Mouse (Mus musculus): Measurements from ENCODE around the gene Ctsd.
"Not testable (repeated sequence)": the region's sequence is repeated elsewhere in the genome, so short reads cannot be mapped to it uniquely, and the experiment has no call there.

Ctsd gene

DNA sequence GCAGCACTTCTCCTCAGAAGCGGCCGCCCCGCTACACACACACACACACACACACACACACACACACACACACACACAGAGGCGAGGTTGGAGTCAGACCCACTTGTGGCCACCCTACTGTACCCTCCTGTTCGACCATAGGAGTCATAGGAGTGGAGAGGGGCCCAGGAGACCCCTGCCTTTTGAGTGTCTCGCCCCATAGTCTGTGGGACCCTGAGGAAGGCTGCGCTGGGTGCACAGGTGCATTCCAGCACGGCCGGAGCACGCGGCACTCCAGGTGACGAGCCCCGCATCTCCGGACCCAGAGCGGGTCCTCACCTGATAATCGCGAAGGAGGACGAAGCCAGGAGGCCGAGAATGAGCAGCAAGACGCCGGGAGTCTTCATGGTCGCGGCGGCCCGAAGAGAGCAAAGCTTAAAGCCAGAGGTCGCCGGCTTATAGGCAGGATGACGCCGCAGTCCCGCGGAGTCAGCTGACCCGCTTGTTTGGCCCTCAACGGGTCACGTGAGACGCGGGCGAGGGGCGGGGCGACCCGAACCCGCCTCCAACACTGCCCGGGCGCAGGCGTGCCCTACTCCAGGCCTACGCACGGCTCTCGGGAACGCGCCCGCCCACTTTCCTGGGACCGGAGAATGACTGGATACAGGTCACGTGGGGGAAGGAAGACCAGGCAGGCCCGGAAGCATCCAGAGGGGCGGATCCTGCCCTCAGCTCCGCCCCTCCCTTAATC is at the start of gene Ctsd:
Gene Ctsd (minus strand): TSS at position 620 of the 730 bp plus-strand sequence.
- DNase-seq (ENCODE audit: low read depth, low spot score) = peak; percentile 97

DNA sequence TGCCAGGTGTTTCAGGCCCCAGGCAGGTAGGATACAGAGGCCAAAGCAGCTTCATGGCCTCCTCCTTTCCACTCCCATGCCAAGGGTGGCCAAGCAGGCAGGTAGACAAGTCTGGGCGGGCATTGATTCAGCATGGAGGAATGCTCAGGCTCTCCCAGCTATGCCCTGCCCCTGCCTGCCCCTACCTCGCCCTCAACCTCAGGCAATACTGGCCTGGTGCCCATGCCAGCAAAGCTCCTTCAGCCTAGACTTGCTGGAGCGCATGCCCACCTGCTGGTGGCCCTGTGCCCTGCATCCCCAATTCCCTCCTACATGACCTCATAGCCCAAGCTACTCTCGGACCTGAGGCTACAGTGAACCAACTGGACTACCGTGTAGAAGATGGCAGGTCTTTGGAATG is 49.5 kb upstream of the Ctsd start:
- DNase-seq (ENCODE audit: low read depth, low spot score) = no peak

DNA sequence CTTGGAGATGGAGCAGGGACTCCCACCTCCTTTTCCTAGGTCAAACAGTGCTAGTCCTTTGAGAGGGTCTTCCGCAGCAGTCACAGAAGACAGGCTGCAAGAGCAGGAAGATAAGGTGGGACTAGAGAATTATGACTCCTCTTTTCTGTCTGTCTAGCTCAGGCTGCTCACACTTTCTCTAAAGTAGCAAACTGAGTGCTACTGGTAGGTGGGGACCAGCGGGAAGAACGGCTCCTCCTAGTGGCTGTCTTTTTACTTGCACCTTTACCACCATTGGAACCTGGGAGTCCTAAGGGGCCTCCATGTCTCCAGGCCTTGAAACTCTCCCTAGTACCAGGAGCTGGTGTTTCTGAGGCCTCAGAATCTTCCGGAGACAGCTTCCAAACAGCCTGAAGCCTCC is 47.7 kb upstream of the Ctsd start:
- DNase-seq (ENCODE audit: low read depth, low spot score) = peak; percentile 74

DNA sequence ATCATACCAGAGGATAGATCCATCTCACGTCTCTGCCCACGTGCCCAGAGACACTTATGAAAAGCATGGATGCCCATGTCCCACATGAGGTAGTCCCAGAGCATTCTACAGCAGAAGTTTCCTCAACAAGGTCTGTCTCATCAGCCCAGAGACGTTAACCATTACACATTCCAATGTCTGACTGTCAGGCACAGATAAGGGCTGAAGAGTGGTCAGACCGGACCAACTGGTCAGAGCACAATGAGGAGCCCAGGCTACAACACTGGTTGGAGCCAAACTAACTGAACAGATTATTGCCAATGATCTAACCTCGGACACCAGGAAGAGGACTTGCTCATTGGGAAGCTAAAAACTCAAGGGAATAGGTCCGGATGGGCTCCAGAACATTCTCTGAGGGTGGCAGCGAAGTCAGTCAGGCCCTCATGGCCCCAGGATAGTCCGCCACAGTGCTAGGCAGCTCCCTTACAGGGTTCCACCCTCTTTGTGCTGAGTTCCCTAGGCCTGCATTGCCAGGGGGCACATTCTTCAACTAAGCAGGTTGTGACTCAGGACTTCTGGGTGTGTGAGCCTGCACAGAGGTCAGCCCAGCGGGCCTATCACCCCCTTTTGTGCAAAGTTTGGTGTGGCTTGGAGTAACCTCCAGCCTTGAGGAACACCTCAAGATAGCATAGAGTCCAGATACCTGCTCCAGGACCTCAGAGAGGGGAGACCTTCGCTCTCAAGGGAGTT is 46.5 kb upstream of the Ctsd start, which contains the start of gene Syt8:
Gene Syt8 (plus strand): TSS at position 714 of the 729 bp plus-strand sequence.
- no peak for DNase-seq (ENCODE audit: low read depth, low spot score)

DNA sequence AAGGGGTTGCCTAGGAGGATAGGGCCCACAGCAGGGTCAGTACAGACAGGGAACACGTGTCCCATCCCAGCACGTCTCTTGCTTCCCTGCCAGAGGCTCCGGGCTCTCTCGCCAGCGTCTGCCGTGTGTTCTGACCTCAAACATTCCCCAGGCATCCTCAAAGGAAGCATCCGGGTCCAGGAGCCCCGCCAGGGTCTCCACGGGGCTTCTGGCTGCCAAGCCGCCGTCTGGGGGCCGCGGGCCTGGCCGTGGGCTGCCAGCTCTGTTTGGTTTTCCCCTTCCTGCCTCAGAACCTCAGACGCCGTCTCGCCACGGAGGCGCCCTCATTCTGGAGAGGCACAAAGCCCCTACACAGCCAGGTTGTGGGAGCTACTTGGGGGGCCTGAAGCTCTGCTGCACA is 45.8 kb upstream of the Ctsd start:
- no peak for DNase-seq (ENCODE audit: low read depth, low spot score)

DNA sequence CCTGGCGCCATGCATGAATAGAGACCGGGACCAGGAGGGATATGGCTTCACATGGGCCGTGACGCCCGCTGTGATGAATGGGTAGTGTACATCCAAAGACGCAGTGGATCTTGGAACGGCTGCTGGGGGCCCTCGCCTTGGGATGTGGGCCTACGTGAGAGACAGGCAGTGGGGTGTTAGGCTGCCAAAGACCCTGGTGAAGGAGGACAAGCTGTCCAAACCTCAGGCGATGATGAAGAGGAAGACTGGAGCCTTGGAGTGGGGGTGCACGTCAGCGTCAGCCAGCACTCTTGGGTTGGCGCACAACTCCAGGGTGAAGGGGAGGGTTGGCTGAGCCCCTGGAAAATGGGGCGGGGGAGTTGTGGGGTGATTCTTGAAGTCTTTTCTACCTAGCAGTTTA is 43.3 kb upstream of the Ctsd start:
- no peak for DNase-seq (ENCODE audit: low read depth, low spot score)

DNA sequence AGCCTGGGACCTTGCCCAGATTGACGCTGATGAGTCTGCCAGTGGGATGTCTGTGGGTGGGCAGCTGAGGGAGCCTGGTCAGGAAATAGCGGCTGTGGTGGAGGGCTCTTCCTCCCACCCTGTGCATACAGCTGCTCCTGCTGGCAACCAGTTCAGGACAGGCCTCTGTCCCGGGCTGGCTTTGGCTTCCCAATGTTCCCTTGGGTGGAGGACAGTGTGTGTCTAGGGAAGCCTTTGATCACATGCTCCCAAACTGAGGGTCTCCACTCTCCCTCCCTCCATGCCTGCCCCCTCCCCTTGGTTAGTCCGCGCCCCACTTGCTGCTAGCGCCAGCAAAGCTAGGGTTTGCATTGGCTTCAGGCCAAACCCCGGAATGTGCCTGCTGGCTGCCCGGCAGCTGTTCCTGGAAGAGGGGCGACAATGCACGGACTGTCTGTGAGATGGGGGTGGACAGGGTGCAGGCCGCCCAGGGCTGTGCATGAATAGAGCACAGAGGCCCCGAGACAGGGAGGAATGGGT is 42.4 kb upstream of the Ctsd start:
- peak; percentile 63 for DNase-seq (ENCODE audit: low read depth, low spot score)

DNA sequence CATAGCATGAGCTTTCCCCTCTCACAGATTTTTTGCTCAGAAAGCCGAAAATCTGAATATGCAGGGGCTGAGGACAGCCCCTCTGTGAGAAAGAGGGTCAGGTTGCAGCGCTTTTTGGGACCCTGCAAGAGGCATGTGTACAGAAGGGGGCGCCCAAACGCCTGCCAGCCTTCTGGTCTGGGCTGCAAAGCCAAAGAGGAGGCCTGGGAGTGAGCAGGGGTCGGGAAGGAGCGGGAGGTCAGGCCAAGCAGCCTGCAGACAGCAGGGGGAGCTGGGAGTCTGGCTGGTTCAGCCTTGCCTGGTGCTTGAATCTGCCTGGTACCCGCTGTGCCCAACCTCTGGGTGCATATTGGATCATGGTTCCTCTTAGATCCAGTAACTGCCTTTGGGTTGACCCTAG is 40.4 kb upstream of the Ctsd start:
- peak; percentile 81 for DNase-seq (ENCODE audit: low read depth, low spot score)

DNA sequence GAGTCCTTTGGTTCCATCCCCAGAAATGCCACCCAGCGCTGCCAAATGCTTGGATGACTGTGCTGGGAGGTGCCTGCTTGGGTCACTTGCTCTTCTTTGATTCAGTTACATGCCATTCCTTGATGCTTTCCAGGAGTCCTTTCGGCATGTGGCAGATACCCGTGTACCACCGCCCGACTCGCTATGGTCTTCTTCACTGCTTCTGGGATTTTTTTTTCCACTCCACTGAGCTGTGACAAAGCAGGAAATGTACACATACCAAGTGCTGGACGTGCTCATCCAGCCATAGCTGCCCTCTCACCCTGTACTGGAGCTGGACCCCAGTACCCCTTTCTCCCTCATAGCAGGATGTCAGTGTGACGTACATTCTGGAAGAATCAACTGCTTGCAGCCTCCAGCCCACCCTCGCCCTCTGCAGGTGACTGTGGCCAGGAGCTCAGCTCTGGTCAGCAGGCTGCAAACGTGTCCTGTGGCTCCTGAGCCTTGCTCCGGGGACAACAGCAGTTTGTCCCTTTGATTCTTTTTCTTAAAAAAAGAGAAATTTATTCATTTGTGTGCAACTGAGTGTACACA is 37.9 kb upstream of the Ctsd start:
- DNase-seq (ENCODE audit: low read depth, low spot score) = no peak

DNA sequence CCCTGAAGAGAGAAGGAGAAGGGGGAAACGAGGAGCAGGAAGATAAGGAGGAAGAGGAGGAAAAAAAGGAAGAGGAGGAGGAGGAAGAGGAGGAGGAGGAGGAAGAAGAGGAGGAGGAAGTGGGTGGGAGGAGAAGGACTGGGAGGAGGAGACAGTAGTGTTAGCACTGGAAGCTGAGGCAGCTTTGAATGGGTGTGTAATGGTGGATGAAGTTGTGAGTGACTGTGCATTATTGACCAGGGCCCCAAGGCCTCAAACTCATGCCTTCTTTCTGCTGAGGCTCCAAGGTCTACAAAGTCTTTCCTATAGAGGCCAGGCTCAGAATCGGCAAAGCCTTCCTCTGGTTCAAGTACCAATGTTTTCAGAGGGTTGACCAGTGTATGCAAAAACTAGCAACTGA is 34.0 kb upstream of the Ctsd start:
- no peak for DNase-seq (ENCODE audit: low read depth, low spot score)

DNA sequence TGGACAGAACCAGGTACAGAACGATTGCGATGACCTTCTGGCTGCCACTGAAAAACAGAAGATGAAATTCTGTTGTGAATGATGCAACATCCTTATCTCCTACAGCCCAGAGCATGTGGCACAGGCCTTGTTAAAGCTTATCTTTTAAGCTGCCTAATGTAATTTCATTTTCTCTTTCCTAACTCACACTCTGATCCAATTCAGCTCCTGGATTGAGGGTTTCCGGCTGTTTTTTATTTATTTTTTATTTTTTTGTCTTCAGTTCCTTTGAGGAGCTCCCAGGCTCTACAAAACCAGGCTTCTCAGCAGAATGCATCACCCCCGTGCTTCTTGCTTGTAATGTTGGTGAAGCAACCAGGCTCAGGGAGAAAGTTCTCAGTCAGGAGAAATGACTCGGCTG is 32.0 kb upstream of the Ctsd start:
- no peak for DNase-seq (ENCODE audit: low read depth, low spot score)

DNA sequence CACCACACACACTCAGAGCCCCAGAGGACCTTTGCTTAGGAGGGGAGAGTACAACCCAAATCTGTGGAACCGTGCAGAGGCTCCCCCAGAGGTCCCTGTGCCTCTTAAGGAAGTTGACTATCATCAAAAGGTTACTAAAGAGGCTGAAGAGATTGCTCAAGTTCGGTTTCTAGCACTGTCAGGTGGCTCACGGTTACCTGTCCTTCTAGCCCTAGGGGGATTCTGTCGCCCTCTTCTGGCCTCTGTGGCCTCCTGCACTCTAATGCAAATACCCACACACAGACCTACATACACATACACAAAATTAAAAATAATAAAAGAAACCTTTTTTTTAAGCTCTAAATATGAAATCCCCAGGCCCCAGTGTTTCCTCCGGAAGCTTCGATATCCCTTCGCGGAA is 30.8 kb upstream of the Ctsd start:
- DNase-seq (ENCODE audit: low read depth, low spot score) = no peak

DNA sequence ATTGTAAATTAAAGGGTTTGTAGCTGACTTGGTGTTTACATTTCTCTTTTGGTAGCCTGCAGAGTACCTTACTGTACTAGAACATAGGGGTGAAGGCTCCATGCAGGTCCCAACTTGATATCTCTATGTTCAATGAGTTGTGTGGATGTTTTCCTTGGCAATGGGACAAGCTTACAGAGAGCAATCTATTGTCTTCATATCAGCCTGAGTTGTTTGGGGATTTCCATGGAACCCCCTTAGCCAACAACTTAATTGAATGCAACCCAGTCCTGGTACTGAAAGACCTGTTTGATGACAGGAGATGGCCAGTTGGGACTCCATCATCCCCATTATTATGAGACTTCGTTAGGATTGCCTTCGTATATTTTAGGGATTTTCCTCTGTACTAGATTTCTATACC is 30.2 kb upstream of the Ctsd start:
- DNase-seq (ENCODE audit: low read depth, low spot score) = no peak

DNA sequence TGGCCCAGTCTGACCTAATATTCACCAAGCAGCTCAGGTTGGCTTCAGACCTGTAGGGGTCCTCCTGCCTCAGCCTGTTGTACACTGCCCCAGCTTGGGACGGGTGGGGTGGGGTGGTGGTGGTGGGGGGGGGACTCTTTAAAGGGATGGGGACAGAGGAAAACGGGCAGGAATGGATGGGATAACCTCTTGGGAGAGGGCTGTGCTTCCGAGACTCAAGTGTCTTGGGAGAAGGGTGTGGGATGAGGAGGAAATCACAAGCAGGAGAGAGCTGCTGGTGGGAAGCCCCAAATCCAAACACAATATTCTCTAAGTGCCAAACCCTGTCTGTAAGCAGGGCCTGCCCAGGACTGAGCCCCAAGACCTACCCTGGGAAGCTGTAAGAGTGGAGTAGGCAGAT is 28.4 kb upstream of the Ctsd start:
- DNase-seq (ENCODE audit: low read depth, low spot score) = no peak

DNA sequence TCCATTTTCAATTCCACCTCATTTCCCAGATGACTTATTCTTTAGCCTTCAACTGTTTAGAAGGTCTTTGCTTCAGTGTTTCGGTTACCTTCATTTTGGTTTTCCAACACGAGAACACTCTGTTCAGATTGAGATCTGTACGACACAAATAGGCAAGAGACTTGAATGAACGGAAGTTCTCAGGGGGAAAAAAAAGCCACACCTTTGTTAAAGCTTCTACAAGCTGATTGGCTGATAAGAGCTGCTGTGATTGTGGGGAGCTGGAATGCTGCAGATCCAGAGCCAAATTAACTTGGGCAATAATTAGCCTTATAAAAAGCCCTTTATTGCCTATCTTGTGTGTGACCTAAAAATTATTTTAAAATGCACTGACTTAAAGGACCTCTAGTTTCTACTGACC is 27.5 kb upstream of the Ctsd start:
- no peak for DNase-seq (ENCODE audit: low read depth, low spot score)

DNA sequence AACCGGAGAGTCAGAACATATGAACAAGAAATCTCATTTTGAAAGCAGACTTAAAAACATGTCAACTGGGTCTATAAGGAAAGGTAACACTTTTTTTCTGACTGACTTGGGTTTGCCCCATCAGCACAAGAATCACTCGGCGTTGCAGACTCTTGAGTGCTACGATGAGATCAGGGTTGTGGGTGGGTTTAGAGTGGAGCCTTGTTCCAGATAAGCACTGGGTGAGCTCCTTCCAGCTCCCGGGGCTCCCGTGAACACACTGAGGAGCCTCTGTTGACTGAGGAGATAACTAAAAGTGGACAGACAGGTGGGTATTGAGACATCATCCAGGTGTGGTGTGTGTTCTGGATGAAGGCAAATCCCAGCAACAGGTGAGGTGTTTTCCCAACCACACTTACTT is 25.4 kb upstream of the Ctsd start:
- DNase-seq (ENCODE audit: low read depth, low spot score) = no peak

DNA sequence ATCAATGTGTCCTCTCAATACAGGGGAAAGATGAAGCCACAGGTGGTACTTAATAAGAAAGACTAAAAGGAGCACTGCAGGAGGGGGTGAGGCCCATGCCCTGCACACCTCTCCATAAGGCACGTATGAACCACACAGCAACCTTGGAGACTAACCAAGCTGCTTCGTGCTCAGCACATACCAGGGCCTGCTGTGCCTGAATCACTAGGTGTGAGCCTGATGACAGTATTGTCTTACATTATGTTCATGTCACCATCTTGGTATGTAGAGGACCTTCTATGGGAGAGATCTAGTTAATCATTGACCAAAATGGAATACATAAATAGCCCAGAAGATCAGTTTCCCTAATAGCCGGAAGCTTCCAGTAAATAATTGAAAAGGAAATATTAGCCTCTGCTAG is 21.8 kb upstream of the Ctsd start:
- no peak for DNase-seq (ENCODE audit: low read depth, low spot score)

DNA sequence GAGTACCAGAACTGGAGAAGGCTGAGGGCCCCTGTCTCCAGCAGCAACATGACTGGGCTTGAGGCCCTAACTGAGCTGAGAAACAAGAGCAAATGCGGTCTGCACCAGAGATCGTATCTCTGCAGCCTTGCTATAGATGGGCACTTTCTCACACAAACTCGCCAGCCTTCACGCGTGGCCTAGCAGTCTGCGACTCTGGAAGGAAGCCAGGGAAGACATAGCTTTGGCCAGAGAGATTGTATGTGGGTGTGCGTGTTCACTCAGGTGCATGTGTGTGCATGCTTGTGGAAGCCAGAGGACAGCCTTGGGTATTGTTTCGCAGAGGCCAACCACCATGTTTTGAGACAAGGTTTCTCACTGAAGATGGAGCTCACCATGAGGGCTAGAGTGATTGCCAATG is 20.8 kb upstream of the Ctsd start:
- no peak for DNase-seq (ENCODE audit: low read depth, low spot score)

DNA sequence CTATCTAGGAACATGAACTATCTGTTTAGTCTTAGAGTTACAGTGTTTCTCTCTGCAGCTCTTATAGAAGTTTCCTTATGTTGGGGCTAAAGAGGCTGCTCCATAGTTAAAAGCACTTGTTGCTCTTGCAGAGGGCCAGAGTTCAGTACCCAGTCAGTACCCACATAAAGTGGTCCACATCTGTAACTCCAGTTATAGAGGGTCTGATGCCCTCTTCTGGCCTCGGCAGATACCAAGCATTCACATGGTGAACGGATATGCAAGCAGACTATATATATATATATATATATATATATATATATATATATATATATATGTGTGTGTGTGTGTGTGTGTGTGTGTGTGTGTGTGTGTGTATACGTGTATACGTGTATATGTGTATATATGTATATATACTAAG is 20.1 kb upstream of the Ctsd start:
- no peak for DNase-seq (ENCODE audit: low read depth, low spot score)

DNA sequence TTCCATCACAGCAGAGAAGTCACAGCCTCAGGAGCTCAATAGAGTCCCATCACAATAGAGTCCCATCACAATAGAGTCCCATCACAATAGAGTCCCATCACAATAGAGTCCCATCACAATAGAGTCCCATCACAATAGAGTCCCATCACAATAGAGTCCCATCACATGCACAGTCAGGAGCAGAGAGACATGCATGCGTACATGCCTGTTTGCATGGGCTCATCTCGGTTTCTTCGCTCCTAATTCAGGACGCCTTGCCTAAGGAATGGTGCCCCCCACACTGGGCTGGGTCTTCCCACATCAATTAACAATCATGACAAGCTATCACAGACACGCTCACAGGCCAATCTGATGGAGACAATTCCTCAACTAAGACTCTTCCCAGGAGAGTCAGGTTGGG is 17.3 kb upstream of the Ctsd start:
- DNase-seq (ENCODE audit: low read depth, low spot score) = not testable (repeated sequence)

DNA sequence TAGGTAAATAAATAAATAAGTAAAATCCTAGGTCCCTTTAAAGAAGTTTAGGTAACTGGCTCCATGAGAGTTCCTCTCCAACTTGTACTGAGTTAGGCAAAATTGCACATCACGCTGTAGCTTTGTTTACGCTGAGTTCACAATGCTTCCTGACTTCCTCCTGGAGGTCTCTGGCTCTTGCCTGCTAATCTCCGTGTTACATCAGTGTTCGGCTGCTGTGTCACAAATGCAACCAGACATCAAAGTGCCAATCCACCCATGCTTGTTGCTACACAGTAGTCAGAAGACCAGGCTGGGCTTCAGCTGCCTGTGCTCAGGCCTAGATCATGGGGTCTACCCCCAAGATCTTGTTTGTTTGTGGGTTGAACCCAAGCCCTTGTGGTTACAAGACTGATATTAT is 15.8 kb upstream of the Ctsd start:
- DNase-seq (ENCODE audit: low read depth, low spot score) = no peak

DNA sequence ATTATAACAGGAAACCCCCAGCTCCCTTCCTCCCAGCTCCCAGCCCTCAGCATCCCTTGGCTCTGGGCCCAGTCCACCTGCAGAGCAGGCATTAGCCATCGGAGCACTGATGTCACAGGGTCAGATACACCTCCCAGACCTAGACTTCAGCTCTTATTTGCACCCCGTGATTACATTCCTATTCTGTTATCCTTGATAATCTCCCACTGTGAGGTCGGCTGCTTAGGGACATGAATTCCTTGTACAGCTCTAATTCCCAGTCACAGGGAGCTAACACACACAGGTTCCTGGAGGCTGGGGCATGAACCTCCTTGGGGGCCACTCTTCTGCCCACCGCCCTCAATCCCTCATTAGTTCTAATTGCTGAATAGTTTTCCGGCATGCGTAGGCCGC is 12.9 kb upstream of the Ctsd start:
- DNase-seq (ENCODE audit: low read depth, low spot score) = no peak

Data from mesoderm, embryonic 11.5 days (tissue).